Mouse (Mus musculus): Measurements from ENCODE around the gene Mtf2.
"Not testable (repeated sequence)": the region's sequence is repeated elsewhere in the genome, so short reads cannot be mapped to it uniquely, and the experiment has no call there.

The Mtf2 gene

DNA sequence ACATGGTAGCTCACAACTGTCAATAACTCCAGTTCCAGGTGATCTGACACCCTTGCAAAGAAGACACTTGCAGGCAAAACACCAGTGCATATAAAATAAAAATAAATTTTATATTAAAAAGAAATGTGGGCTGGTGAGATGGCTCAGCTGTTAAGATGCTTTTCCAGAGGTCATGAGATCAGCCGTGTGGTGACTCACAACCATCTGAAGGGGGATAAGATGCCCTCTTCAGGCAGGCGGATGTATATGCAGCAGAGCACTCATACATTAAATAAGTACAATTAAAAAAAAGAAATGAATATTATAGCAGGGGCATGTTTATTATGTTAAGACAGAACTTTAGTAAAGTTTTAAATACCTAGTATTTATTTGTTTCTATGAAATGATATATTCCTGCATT lies 16.9 kb downstream of the Mtf2 start:
- peak; percentile 55 for DNase-seq (ENCODE audit: low read depth, low spot score)

DNA sequence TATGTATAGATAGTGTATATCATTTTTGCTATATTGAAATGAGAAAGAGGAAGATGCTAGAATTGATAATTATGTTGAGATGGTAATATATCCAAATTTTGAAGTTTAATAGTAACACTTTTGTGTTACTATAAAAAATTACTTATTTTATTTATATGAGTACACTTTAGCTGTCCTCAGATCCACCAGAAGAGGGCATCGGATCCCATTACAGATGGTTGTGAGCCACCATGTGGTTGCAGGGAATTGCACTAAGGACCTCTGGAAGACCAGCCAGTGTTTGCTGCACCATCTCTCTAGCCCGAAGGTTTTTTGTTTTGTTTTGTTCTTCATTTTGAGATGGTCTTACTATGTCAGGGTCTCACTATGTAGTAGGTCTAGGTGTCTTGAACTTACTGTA lies 20.0 kb downstream of the Mtf2 start:
- DNase-seq (ENCODE audit: low read depth, low spot score), result no peak

DNA sequence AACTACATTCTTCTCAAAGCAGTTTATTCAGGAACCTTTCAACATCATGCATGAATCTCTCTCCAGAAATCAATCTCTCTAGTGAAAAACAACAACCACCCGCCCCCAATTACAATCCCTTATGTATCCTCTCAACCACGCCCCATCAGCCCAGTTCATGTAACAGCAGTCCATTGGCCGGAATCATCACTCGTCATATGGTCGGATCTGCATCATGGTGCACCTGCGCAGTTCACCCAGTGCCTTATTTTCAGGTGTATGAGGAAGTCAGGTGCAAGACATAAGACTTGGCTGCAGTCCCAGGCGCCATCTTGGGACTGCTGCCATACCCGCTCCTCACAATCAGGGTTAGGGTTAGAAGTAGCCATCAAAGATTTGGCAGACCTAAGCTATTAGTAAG lies 27.3 kb downstream of the Mtf2 start:
- not testable (repeated sequence) for DNase-seq (ENCODE audit: low read depth, low spot score)

DNA sequence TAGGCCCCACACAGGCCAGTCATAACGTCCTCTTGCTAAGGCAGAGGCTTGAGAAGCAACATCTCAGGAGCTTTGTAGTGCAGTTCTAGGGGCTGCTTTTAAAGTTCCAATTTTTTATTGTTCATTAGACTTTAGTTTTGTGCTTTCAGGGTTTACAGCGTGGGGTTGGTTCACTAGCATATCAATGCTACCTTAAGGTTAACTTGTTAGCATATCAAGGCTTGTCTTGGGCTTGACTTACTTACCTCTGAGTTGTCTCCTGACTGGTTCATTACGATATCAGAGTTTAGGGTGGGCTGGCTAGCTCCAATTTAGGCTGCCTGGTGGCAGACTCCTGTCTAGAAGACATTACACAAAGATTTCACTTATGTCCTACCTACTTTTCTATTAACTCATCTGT lies 32.2 kb downstream of the Mtf2 start:
- DNase-seq (ENCODE audit: low read depth, low spot score), result no peak

DNA sequence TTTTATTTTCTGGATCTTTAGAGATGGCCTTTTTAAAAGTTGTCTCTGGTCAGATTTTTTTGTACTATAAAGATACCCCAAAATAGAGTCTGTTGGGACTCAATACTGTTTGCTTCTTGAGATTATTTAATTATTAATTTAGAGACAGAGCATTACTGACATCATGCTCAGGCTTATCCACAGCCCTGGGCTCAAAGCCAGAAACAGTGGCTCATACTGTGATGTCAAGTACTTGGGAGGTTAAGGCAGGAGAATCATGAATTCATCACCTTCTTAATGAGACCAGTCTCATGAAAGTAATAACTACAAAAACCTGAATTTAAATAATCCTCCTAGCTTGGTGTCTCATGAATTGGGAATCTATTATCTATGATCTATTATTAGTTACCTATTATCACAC lies 34.7 kb downstream of the Mtf2 start:
- no peak for DNase-seq (ENCODE audit: low read depth, low spot score)

DNA sequence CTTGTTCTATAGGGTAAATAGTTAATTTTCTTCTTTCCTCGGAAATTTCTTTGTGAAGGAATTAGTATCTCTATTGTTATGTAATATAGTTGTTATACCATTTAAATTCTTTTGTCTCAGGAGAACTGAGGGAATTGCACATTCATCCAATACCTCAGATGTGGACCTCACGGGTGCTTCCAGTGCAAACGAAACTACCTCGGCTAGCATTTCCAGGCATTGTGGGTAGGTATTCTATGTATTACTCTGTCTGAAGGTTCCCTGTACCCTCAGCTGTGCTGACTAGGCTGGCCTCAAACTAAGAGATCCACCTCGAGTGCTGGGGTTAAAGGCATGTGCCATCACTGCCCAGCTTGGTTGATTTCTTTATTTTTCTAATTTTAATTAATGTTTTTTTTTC lies 38.8 kb downstream of the Mtf2 start:
- no peak for DNase-seq (ENCODE audit: low read depth, low spot score)

DNA sequence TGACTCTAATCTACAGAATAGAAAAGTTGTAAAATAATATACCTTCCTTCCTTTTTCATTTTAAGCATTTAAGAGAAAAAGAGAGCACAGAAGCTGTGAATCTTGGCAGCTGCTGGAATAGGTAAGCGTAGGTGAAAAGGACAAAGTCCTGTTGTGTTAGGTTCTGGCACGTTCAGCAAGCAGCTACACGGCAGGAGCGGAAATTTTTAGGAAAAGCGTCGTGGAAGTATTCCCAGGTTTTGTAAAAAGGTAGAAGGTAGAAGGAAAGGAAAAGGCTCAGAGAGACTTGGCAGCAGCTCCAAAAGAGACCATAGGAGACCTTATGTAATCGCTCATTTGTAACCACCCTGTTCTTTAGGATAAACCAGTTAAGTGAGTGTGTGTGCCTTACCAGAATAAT lies 43.9 kb downstream of the Mtf2 start:
- no peak for DNase-seq (ENCODE audit: low read depth, low spot score)

DNA sequence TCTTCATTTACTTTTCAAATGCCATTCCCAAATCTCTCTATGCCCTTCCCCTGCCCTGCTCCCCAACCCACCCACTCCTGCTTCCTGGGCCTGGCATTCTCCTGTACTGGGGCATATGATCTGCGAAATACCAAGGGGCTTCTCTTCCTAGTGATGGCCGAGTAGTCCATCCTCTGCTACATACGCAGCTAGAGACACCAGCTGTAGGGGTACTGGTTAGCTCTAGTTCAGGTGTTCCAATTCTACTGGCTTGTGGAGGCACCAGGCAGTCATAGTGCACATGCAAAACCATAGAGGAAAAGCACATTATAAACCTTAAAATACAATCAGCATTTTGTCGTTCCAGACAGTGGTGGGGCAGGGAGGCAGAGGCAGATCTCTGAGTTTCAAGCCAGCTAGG lies 52.2 kb downstream of the Mtf2 start:
- DNase-seq (ENCODE audit: low read depth, low spot score), result no peak

DNA sequence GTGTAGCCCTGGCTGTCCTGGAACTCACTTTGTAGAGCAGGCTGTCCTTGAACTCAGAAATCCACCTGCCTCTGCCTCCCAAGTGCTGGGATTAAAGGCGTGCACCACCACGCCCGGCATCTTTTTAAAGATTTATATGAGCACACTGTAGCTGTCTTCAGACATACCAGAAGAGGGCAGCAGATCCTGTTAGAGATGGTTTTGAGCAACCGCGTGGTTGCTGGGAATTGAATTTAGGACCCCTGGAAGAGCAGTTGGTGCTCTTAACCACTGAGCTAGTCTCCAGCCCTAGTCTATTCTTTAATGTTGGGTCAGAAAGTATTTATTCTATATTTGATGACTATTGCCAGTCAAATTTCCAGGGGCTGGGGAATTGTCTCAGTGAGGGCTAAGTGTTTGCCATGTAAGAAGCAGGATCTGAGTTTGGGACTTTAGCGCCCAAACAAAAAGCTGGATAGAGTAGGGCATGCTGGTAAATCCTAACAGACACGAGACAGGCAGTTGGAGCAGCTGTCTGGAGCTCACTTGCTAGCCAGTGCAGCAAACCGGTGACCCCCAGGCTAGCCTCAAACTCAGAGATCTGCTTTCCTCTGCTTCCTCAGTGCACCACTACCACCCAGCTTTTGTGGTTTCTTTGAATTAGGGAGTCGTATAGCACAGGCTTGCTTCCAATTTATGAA lies 54.9 kb downstream of the Mtf2 start:
- peak; percentile 11 for DNase-seq (ENCODE audit: low read depth, low spot score)

DNA sequence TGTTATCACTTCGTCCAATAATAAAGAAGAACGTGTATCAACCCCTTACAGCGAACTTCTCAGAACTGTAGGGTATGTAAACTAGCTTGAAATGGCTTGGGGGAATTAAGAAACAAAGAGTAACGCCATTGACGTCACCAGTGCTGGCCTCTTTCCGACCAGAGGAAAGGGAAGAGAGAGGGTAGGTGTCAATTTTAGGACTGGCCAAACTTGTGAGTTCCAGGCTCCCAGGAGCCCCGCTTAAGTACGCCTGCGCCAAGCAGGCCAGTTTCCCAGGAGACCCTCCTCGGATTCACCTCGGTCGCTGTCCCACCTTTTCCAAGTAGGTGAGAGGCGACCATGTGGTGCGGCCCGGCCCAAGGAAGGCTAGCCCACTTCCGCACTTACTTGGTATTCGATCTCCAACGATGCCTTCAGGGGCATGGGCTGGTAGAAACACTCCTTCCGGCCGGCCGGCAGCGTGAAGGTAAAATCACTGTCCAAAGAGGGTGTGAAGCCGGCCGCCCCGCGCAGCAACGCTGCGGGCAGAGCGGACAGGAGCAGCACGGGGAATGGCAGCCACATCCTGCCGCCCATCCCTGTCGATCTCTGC lies 66.5 kb downstream of the Mtf2 start:
- peak; percentile 69 for DNase-seq (ENCODE audit: low read depth, low spot score)

DNA sequence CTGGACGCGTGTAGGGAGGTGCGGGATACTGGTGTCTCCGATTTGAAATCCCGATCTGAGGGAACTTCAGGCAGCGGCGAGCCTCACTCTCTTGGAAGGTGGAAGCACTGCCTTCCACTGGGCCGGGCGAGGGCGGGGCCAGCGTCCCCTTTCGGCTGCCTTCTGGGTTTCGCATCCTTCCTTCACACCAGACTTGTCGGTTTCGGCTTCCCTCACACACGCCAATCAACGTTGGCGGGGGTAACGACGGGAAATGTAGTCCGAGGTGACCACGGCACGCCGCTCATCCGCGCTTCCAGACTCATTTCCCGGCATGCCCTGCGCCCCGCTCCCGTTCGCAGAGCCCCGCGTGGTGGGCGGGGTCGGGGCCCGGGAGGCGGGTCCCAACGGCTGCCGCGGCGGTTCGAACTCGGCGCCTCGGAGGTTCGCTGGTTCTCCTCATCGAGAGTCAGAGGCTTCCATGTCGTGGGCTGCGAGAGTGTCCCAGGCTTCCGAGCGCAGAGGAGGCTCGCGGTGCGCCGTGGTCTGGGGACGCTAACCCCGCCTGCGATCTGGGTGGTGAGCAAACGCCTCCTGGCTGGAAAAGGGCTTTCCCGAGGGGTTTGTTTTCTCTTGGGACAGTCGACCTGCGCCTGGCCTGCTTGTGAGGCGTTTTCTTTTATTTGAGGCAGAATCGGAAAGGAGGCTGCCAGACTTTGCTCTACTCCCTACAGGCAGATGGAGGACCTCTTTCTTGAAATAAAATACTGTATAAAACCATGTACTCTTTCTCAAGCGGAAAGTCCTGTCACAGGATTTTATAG lies 67.2 kb downstream of the Mtf2 start, which contains the start of the genes Tmed5 and Ccdc18:
Tmed5 (minus strand) TSS at position 180 of the 803 bp plus-strand sequence.
Ccdc18 (plus strand) TSS at position 435 of the 803 bp plus-strand sequence.
- DNase-seq (ENCODE audit: low read depth, low spot score), result peak; percentile 99

DNA sequence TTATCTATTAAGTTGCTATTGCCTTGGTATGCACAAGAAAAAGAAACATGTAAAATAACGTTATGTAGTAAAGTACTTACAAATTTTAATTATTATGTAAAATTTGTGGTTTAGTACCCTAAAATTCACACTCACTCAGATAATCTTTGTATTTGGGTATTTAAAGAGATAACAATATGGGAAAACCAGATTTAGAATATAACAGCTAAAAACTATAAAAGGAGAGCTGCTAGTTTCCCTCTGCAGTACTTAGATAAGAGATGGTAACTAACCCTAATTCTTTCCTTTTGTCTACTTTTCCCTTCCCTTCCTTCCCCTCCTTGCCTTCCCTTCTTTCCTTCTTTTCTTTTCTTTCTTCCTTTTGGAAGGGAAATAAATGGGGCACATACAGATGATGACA lies 87.1 kb downstream of the Mtf2 start:
- no peak for DNase-seq (ENCODE audit: low read depth, low spot score)

Measured in CD4-positive helper T cell, adult 2 months (primary cell).